Mouse (Mus musculus) heart, postnatal 4 days (tissue): ENCODE measurements around the gene Gm28047. TPM values are rescaled to one million over a fixed set of nuclear protein-coding genes. Genes with fewer than 3 reads are reported as not detected.
"Not testable (repeated sequence)": the region's sequence is repeated elsewhere in the genome, so short reads cannot be mapped to it uniquely, and the experiment has no call there.

Experiments
- DNase-seq: peaks from one replicate; pipeline ENCODE4 v3.0.0; 2021
- total RNA-seq, 2 experiments: library from RNA; stranded (reverse); gene quantifications; 2 replicates each; pipeline ENCODE4 v1.2.3; 2021

Gm28047 gene
- total RNA-seq, 2 experiments from 2014 or later = 1.9 TPM; not detected in 1

DNA sequence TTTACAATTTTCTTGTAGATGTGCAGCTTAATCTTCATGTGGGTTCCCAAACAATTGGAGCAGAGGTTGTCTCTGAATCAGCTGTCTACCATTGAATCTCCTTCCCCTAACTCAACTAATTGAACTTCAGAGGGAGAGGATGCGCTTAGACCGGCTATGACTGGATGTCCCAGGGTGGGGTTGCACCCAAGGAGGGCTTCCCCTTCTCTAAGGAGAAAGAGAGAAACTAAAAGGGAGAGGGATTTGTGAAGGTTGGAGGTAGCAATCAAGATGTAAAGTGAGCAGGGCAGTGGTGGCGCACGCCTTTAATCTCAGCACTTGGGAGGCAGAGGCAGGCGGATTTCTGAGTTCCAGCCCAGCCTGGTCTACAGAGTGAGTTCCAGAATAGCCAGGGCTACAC, 5.4 kb downstream of the Gm28047 start:
- no peak for DNase-seq

- no peak for DNase-seq
These were observed 7.2 kb downstream of the Gm28047 start for GRCm38 (mm10) chr15:102617654-102618053.

- DNase-seq = no peak
These were observed 8.7 kb downstream of the Gm28047 start for GRCm38 (mm10) chr15:102616174-102616573.

- DNase-seq = no peak
These were observed 10.6 kb downstream of the Gm28047 start for GRCm38 (mm10) chr15:102614224-102614623.

DNA sequence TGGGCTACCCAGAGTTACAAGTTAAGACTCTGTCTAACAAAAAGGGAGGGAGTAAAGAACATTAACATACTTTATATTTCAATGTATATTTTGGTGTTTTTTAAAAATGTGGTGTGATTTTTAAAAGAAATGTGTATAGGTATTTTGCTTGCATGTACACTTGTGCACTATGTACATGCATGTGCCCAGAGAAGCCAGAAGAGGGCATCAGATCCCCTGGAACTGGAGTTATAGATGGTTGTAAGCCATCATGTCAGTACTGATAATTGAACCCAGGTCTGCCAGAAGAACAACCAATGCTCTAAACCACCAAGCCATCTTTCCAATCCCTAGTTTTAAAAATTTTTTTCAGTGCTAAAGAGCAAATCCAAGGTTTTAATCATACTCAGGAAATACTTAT, 11.9 kb downstream of the Gm28047 start:
- DNase-seq = no peak

- DNase-seq = not testable (repeated sequence)
These were observed 16.3 kb downstream of the Gm28047 start for GRCm38 (mm10) chr15:102608586-102608985.

DNA sequence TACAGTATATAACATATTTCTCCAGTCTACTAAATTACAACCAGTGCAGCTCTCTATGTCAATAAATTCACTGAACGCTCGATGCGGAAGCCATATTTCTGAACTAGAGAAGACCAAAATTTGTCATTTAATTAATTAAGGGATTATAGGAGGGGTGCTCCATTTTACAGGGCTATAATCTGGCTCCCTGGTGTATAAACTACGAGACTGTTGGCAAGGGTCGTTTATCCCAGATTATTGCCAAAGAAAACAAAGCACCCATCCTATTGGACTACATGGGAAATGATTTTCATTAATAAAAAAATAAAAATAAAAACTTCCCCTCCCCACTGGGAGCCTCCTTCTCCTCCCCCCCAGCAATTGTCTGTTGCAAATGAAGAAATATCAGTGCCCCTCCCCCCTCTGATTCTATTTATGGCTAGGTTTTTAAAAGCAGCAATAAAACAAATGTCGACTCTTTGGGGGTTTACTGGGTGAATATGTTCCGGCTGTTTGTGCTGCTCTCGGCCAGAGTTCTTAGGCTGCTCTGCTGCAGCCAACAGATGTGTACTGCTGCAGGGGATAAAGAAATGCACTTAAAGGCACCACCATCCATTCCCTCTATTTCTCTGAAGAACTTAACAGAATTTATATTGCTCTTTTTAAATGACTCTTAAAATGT, 30.7 kb downstream of the Gm28047 start:
- no peak for DNase-seq

DNA sequence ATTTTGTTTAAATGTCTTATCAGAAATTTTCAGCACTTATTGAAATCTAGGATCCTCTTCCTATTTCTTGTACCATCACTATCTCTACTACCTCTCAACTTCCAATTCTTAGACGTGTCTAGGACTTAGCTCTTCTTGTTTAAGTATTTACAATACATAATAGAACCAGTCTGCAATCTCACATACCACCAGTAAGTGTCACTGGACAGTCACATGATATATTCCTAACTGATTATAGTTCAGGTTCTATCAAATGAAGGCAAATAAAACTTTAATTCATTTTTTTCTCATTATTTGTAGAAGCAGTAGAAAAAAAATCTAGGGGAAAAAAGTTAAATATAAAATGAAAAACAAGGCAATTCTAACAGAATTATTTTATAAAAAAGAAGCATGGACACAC, 32.2 kb downstream of the Gm28047 start:
- no peak for DNase-seq

DNA sequence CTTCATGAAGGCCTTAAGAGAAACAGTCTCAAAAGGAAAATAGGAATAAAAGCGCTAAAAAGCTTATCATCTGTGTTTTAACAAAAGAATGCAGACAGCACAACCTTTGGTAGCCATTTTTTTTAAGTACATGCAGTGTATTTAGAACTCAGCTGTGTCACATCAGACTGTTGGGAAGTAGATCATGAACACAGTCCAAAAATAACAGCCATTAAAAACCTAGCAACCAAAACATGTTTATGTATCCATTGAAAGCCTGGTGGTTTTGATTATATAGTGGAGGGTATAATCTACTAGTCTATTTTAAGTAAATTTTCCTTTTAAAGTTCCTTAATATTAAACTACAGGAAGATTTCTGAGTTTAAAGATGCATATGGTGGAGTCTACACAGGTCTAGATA, 34.3 kb downstream of the Gm28047 start:
- no peak for DNase-seq

DNA sequence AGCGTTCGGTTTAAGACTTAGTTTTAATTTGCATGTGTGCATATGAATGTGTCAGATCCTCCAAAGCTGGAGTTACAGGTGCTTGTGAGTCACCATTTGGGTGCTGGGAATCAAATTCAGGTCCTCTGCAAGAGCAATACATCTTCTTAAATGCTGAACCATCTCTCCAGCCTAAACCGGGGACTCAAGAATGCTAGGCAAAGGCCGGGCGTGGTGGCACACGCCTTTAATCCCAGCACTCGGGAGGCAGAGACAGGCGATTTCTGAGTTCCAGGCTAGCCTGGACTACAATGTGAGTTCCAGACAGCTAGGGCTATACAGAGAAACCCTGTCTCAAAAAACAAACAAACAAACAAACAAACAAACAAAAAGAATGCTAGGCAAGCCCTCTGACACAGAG, 35.0 kb downstream of the Gm28047 start:
- DNase-seq = no peak

- DNase-seq = no peak
These were observed 39.4 kb downstream of the Gm28047 start for GRCm38 (mm10) chr15:102585501-102585900.

GRCm38 (mm10) chr15:102583708-102584383, 41.0 kb downstream of the Gm28047 start:
- no peak for DNase-seq

DNA sequence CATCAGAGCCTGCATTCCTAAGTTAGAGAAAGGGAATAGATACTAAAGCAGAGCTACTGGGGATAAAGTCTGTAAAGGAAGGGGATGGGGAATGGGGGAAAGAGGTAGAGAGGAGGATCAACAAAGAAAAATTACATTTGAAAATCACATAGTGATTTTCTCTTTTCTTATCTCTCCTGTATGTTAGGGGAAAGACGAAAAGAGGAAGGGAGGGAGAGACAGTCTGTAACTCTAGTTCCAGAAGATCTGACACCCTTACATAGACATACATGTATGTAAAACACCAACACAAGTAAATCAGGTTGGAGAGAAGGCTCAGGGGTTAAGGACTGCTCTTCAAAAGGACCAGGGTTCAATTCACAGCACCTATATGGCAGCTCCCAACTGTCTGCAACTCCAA, 43.7 kb downstream of the Gm28047 start:
- DNase-seq = no peak

GRCm38 (mm10) chr15:102578351-102578750, 46.5 kb downstream of the Gm28047 start:
- no peak for DNase-seq

DNA sequence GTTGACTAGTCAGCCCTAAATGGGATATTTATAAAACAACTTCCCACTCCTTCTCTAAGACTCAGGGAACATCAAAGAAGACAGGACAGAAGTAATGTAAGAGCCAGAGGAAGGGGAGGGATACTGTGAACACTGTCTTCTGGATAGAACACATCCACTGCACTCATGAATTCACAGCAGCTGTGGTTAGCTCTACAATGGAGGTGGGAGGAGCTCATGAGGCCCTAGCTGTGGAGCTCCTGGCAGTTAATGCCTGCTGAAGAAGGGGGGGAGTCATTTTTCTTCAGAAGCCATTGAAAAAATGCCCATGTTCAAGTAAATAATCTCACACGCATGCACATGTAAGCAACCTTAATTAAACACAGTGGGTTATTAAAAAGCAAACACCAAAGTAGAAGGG, 47.9 kb downstream of the Gm28047 start:
- DNase-seq = no peak

DNA sequence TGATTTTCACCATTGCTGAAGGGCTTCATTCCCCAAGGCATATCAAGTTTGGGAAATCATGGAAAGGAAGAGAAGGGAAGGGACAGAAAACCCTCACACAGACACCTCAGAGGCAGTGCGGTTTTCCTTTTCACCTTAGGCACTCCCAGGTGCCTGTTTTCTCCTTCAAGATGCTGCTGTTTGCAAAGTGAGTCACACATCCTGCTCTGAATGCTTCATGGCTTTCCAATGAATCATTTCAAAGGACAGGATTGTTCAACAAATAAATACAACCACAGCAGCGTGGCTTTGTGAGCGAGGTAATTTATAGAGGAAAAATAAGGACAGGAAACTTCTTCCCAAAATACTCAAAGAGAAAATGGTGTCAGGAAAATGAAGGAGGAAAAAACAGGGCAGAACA, 52.8 kb downstream of the Gm28047 start:
- DNase-seq = no peak

- no peak for DNase-seq
These were observed 57.0 kb downstream of the Gm28047 start for GRCm38 (mm10) chr15:102567849-102568248.

DNA sequence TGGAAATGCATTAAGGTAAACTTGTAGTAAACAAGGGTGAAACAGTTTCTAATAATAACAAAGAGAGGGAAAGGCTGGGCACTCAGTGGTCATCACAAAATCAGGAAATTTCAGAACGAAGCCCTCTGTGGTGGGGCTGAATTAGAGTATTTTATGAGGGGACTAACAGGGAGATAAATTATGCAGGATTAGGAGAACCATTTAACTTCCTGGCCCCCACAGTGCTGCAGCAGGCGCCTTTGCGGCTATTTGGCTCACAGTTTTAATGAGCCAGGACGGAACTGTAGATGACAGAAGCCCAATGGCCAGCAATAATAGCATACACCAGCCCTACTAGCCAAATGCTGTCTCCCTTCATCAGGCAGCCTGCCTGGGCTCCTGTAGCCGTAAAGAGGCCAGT, 61.2 kb downstream of the Gm28047 start:
- DNase-seq = no peak

DNA sequence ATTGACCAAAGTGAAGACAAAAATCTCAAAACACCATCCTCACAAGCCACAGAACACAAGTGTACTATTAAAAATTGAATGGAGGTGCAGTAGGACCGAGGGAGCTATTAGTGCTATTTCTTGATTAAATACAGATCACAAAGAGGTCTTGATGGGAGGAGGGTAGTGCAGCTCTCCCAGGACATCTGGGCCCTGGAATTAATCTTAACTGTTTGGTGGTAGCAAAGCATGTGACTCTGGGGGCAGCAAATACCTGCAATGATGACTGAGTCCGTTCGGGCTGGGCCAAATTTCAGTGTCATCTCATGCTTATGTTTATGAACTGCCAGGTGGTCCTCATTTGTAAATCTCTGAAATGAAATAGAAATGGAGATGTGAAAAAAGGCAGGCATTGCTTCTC, 61.8 kb downstream of the Gm28047 start:
- no peak for DNase-seq

DNA sequence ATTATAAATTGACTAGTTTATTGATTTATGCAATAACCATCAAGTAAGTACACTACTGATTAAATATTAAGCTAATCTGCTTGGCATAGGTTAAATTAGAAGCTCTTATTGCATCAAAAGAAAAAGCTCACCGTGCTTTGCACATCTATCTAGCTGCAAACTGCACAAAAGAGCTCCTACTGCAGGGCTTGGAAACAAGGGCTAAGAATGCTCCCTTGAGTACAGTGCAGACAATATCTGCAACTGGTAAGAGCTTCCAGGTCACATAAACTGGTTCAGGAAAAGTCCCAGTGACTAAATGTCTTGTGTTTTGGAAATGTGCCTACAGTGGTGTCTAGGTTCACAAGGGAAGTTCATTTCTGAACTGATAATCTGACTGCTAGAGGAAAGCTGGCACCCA, 62.4 kb downstream of the Gm28047 start:
- DNase-seq = no peak

- DNase-seq = no peak
These were observed 67.3 kb downstream of the Gm28047 start for GRCm38 (mm10) chr15:102557580-102557979.

DNA sequence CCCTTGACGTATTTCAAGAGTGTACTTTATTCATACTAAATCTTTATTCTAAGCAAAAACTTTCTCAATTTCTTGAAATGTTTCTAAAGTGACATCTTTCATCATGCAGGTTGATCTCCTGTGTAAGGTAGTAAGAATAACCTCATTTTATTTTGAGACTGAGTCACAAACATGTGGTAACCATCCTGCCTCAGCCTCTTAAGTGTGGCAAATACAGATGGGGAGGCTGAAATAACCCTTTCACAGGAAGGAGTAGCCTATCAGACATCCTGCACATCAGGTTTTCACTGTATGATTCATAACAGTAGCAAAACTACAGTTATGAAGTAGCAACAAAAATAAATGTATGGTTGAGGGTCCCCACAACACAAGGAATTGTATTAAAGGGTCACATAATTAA, 69.3 kb downstream of the Gm28047 start:
- no peak for DNase-seq

DNA sequence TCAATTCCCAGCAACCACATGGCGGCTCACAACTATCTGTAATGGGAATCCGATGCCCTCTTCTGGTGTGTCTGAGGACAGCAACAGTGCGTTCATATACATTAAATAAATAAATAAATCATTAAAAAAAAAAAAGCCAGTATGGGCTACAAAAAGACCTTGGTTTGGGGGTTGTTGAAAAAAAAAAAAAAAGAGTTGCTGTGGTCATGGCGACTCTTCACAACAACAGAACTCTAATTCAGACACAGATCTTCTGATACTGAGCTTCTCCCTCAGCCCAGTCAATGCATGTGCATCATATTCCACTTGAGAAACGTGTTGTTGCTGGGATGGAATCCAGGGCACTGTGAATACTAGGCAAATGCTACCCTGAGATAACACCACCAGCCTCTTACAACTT, 72.3 kb downstream of the Gm28047 start:
- DNase-seq = no peak

- DNase-seq = peak; percentile 39
These were observed 77.4 kb downstream of the Gm28047 start for GRCm38 (mm10) chr15:102547478-102547877.
